Mouse (Mus musculus) heart, postnatal 14 days (tissue): Measurements from ENCODE around the gene Arhgdia. TPM values are rescaled to one million over a fixed set of nuclear protein-coding genes. Genes with fewer than 3 reads are reported as not detected.

Experiments used
- DNase-seq, 2 experiments: peaks; one replicate each; pipeline ENCODE4 v3.0.0; 2021 to 2022
- intact Hi-C: fragments of 180-260 bp; cut with DNase I; formaldehyde crosslinking; loops from one replicate; pipeline ENCODE4 v1.15.1; 2025
- microRNA-seq, 2 experiments: library from miRNA; unstranded; fragments of <30 nt; microRNA quantifications; one replicate each; pipeline ENCODE4 v1.2.0; 2021 to 2022
- total RNA-seq, 2 experiments: library from RNA; stranded (reverse); gene quantifications; 2 replicates each; pipeline ENCODE4 v1.2.3; 2021

Arhgdia gene
- total RNA-seq, 2 experiments from 2014 or later: 164 to 180 TPM

DNA sequence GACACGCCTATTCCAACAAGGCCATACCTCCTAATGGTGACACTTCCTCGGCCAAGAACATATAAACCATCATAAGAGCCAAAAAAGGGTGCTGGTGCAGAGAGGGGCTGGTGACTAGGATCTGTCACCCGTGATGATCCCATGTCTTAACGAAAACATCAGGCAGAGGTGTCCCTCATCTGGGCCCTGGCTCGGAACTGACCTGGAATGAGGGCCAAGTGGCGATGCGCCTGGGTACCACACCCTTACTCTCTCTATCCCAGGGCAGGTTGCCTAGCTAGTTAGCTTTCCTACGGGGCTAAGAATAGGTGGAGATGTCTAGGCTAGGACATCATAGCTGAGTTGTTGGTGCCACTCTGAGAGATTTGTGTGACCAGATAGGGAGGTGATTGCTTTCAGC is 47.3 kb downstream of the Arhgdia start:
- intact Hi-C loops: no loop called here
- no peak for DNase-seq

DNA sequence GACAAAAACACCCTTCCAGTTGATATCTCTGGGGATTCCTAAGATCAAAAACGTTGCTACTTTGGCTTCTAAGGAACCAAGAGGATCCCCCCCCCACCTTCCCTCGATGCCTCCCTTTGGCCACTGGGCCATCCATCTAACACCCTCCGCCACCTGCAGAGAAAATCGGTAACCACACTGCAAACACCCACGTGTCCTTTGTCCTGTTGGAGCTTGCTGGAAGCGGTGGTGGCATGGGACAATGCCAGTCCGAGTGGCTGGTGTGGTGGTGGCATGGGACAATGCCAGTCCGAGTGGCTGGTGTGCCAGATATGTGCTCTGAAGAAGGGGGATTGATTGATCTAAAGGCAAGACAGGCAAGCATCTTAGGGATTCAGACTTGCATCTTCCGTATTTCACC is 49.8 kb downstream of the Arhgdia start:
- no peak for DNase-seq
- intact Hi-C loops: no loop called here

GRCm38 (mm10) chr11:120530085-120530964 is 51.1 kb downstream of the Arhgdia start, which contains the start of gene Gcgr:
Gcgr (plus strand) TSS chr11:120530699.
- peak; percentile 34 to 47 for DNase-seq
- intact Hi-C loops: no loop called here

DNA sequence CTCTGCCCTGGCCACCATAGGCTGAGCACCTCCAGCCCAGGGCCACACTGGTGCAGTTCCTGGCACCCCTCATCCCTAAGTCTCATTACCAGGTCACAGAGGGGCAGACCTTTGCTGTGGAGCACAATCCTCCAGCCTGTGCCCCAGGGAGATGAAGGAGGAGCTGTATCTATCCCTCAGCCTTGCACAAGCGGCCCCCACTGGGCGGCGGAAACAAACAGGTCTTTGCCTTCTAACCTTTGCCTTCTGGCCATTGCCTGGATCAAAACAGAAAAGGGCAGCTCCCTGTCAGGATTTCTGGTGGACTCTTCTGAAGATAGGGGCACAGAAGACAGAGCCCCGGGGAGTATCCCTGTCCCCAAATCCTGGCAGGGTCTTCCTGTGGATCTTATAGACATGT is 52.5 kb downstream of the Arhgdia start:
- intact Hi-C loops: no loop called here
- DNase-seq: no peak

Small RNA genes within 50 kb of the gene (microRNA-seq; reads per million reads assigned to microRNA genes)
- gene Mir6936: 0 to 3.6 reads per million in 2 experiments

Other genes with a start within 250 kb of the Arhgdia start
- 100 to 1,000 TPM; 451 to 520 TPM for gene Actg1, start 233.1 kb downstream of the Arhgdia start, total RNA-seq
- not detected for gene Fscn2, start 220.1 kb downstream of the Arhgdia start, total RNA-seq
- gene Faap100, start 202.9 kb downstream of the Arhgdia start, total RNA-seq: 10 to 100 TPM; 19.0 to 19.6 TPM
- gene Nploc4, start 143.9 kb downstream of the Arhgdia start, total RNA-seq: 10 to 100 TPM; 54.4 to 62.7 TPM
- gene Tspan10, start 139.0 kb downstream of the Arhgdia start, total RNA-seq: 1 to 10 TPM in 1 of 2 experiments, under 1 TPM in 1; 0.98 to 2.5 TPM
- gene Pde6g, start 128.1 kb downstream of the Arhgdia start, total RNA-seq: under 1 TPM; 0.53 to 0.56 TPM
- gene Oxld1, start 123.6 kb downstream of the Arhgdia start, total RNA-seq: 10 to 100 TPM; 41.6 to 45.6 TPM
- 1 to 10 TPM; 5.9 to 9.4 TPM for gene Ccdc137, start 123.5 kb downstream of the Arhgdia start, total RNA-seq
- 10 to 100 TPM; 10.3 to 12.0 TPM for gene Arl16, start 114.0 kb downstream of the Arhgdia start, total RNA-seq
- 100 to 1,000 TPM; 222 to 244 TPM for gene Mrpl12, start 97.0 kb downstream of the Arhgdia start, total RNA-seq
- 10 to 100 TPM; 14.1 to 15.9 TPM for gene Slc25a10, start 89.8 kb downstream of the Arhgdia start, total RNA-seq
- gene Gcgr, start 50.9 kb downstream of the Arhgdia start, total RNA-seq: 1 to 10 TPM; 1.7 to 2.4 TPM
- 10 to 100 TPM; 53.5 to 58.1 TPM for gene Mcrip1, start 31.9 kb downstream of the Arhgdia start, total RNA-seq
- under 1 TPM in 1 of 2 experiments, not detected in 1; 0.39 TPM for gene Ppp1r27, start 30.5 kb downstream of the Arhgdia start, total RNA-seq
- gene P4hb, start 8.4 kb downstream of the Arhgdia start, total RNA-seq: 100 to 1,000 TPM; 238 to 247 TPM
- gene Alyref, start 16.7 kb upstream of the Arhgdia start, total RNA-seq: 10 to 100 TPM; 57.8 to 59.9 TPM
- gene Anapc11, start 16.8 kb upstream of the Arhgdia start, total RNA-seq: 10 to 100 TPM; 86.2 to 87.5 TPM
- not detected for gene Npb, start 26.9 kb upstream of the Arhgdia start, total RNA-seq
- gene Pcyt2, start 36.3 kb upstream of the Arhgdia start, total RNA-seq: 10 to 100 TPM; 47.7 to 49.4 TPM
- gene Sirt7, start 43.6 kb upstream of the Arhgdia start, total RNA-seq: 10 to 100 TPM; 10.8 to 12.3 TPM
- gene Mafg, start 52.0 kb upstream of the Arhgdia start, total RNA-seq: 10 to 100 TPM; 33.7 to 41.0 TPM
- gene Pycr1, start 62.1 kb upstream of the Arhgdia start, total RNA-seq: 1 to 10 TPM; 1.9 to 2.1 TPM
- 10 to 100 TPM; 51.4 to 58.5 TPM for gene Myadml2, start 66.5 kb upstream of the Arhgdia start, total RNA-seq
- under 1 TPM in 1 of 2 experiments, not detected in 1; 0.27 TPM for gene Notum, start 79.6 kb upstream of the Arhgdia start, total RNA-seq
- gene Aspscr1, start 91.3 kb upstream of the Arhgdia start, total RNA-seq: 10 to 100 TPM; 35.0 to 37.9 TPM
- 10 to 100 TPM; 35.4 to 36.4 TPM for gene Cenpx, start 132.1 kb upstream of the Arhgdia start, total RNA-seq
- gene Lrrc45, start 132.3 kb upstream of the Arhgdia start, total RNA-seq: 10 to 100 TPM in 1 of 2 experiments, 1 to 10 TPM in 1; 9.2 to 10.9 TPM
- 1 to 10 TPM; 1.3 to 1.6 TPM for gene Rac3, start 139.8 kb upstream of the Arhgdia start, total RNA-seq
- 1 to 10 TPM; 3.1 to 5.8 TPM for gene Dcxr, start 145.7 kb upstream of the Arhgdia start, total RNA-seq
- gene Cbr2, start 150.5 kb upstream of the Arhgdia start, total RNA-seq: 10 to 100 TPM; 18.6 to 53.1 TPM
- gene Hmga1b, start 181.2 kb upstream of the Arhgdia start, total RNA-seq: 10 to 100 TPM; 23.8 to 68.1 TPM
- 10 to 100 TPM; 11.8 to 12.0 TPM for gene Rfng, start 202.6 kb upstream of the Arhgdia start, total RNA-seq
- 10 to 100 TPM; 56.9 to 57.5 TPM for gene Gps1, start 202.6 kb upstream of the Arhgdia start, total RNA-seq
- 10 to 100 TPM; 31.2 to 34.1 TPM for gene Dus1l, start 214.8 kb upstream of the Arhgdia start, total RNA-seq
- gene Fasn, start 242.9 kb upstream of the Arhgdia start, total RNA-seq: 10 to 100 TPM; 23.0 to 23.2 TPM